Mouse (Mus musculus) forebrain, embryonic 14.5 days (tissue): ENCODE results near the gene Zfp961. TPM values are rescaled to one million over a fixed set of nuclear protein-coding genes. Genes with fewer than 3 reads are reported as not detected.

ENCODE experiments used
- ATAC-seq: fragments of 200-750 bp; cut with Nextera tagmentation; 2 replicates; pipeline ENCODE4 v1.8.0; 2017; ENCODE audit warnings: mild to moderate bottlenecking, moderate library complexity
- DNase-seq: peaks from one replicate; pipeline ENCODE4 v3.0.0-alpha.2; 2015; ENCODE audit warnings: low spot score
- H3K27ac ChIP-seq: fragments of 300-500 bp; sonication (generic); 2 replicates; pipeline ENCODE4 v1.5.1; 2014; ENCODE audit warnings: low read depth, mild to moderate bottlenecking, control low read depth, low read length, moderate library complexity
- H3K27me3 ChIP-seq: fragments of 300-500 bp; sonication (generic); replicated peaks from 2 replicates; pipeline ENCODE4 v1.6.1; 2014; ENCODE audit warnings: low read length, control low read depth, mixed read lengths; ENCODE audit not compliant: control insufficient read depth, insufficient read depth
- H3K36me3 ChIP-seq: fragments of 300-500 bp; sonication (generic); 2 replicates; pipeline ENCODE4 v1.6.1; 2014; ENCODE audit warnings: low read length, control low read depth; ENCODE audit not compliant: control insufficient read depth, insufficient read depth
- H3K4me1 ChIP-seq: fragments of 300-500 bp; sonication (generic); 2 replicates; pipeline ENCODE4 v1.6.1; 2014; ENCODE audit warnings: antibody characterized with exemption, low read length, control low read depth; ENCODE audit not compliant: control insufficient read depth, insufficient read depth
- H3K4me2 ChIP-seq: fragments of 300-500 bp; sonication (generic); 2 replicates; pipeline ENCODE4 v1.6.1; 2014; ENCODE audit warnings: mild to moderate bottlenecking, control low read depth, low read length
- H3K4me3 ChIP-seq: fragments of 300-500 bp; sonication (generic); 2 replicates; pipeline ENCODE4 v1.5.1; 2014; ENCODE audit warnings: low read depth, low read length, control low read depth
- H3K9ac ChIP-seq: fragments of 300-500 bp; sonication (generic); 2 replicates; pipeline ENCODE4 v1.6.1; 2014; ENCODE audit warnings: mild to moderate bottlenecking, low read length, control low read depth, moderate library complexity
- H3K9me3 ChIP-seq: fragments of 300-500 bp; sonication (generic); replicated peaks from 2 replicates; pipeline ENCODE4 v1.6.1; 2016; ENCODE audit warnings: low read length, control low read depth, mixed read lengths; ENCODE audit not compliant: control insufficient read depth
- WGBS: fragments of 180-500 bp; shearing (Covaris S2); extraction: QIAGEN DNeasy Blood & Tissue Kit; methylation state at CpG from one replicate; pipeline ENCODE4 v1.1.7; 2014; 5-methylcytosine and 5-hydroxymethylcytosine counted together
- polyA plus RNA-seq: library from polyadenylated mRNA; unstranded; fragments of >200 nt; fragmentation: Nextera tagmentation; extraction: Ambion mirVana; gene quantifications from 2 replicates; pipeline ENCODE4 v1.2.1, GENCODE M21; 2014

Gene Zfp961
- polyA plus RNA-seq, 1 experiment from 2014 or later: 27.8 TPM

GRCm38 (mm10) chr8:71968636-71969035 lies 17.8 kb downstream of the Zfp961 start:
- H3K36me3 ChIP-seq: peaks cover 44% of the 10 kb centered on the region
- WGBS: 86% methylated on average over 6 of the region's 6 CpGs

DNA sequence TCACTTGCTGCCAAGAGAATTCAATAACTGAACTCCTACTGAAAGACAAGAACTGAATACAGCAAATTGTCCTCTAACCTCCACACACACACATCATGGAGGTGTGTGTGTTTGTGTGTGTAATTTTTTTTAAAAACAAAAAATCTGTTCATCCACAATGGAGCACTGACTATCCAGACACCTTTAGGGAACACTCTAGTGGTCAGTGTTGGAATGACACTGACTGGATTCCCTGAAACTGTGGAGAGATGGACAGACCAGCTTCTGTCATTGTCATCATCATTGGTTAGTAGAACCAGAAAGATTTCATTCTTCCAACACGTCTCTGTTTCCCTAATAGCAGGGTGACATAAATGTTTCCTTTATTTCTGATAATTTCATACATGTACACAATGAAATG lies 21.1 kb downstream of the Zfp961 start:
- 84% methylated on average over 1 of the region's 1 CpGs for WGBS
- H3K4me1 ChIP-seq: no peaks in the 10 kb centered on the region
- H3K4me2 ChIP-seq: no peak overlapping the region
- DNase-seq: peak; percentile 52
- no peak overlapping the region for H3K4me3 ChIP-seq
- peaks cover 28% of the 10 kb centered on the region for H3K36me3 ChIP-seq
- H3K27me3 ChIP-seq: no peaks in the 10 kb centered on the region
- ATAC-seq: no peak
- no peak overlapping the region for H3K27ac ChIP-seq
- peaks cover 6% of the 10 kb centered on the region; the same call in 1 of the 2 replicates for H3K9me3 ChIP-seq
- H3K9ac ChIP-seq: no peak overlapping the region

More at GRCm38 (mm10) chr8:71968636-71969035, 17.8 kb downstream of the Zfp961 start:
- H3K9ac ChIP-seq: no peak overlapping the region
- no peak overlapping the region for H3K4me2 ChIP-seq
- no peaks in the 10 kb centered on the region for H3K4me1 ChIP-seq
- no peak for ATAC-seq
- DNase-seq: no peak
- no peaks in the 10 kb centered on the region for H3K27me3 ChIP-seq
- peaks cover 12% of the 10 kb centered on the region for H3K9me3 ChIP-seq
- H3K4me3 ChIP-seq: no peak overlapping the region
- H3K27ac ChIP-seq: no peak overlapping the region

GRCm38 (mm10) chr8:71974211-71974610 lies 23.4 kb downstream of the Zfp961 start:
- Histone ChIP-seq H3K4me1 (no peaks in the 10 kb centered on the region), H3K27me3 (no peaks in the 10 kb centered on the region), H3K4me3 (no peak overlapping the region), H3K27ac (no peak overlapping the region), H3K9me3 (no peaks in the 10 kb centered on the region), H3K4me2 (no peak overlapping the region), H3K36me3 (peaks cover 6% of the 10 kb centered on the region), H3K9ac (no peak overlapping the region)
- DNase-seq (no peak), ATAC-seq (no peak)
- WGBS: 78% methylated on average over 3 of the region's 3 CpGs

GRCm38 (mm10) chr8:71981032-71981431 lies 30.2 kb downstream of the Zfp961 start:
- DNase-seq (no peak), ATAC-seq (no peak)
- Histone ChIP-seq H3K9ac (no peak overlapping the region), H3K27ac (no peak overlapping the region), H3K4me3 (no peak overlapping the region), H3K27me3 (no peaks in the 10 kb centered on the region), H3K4me1 (no peaks in the 10 kb centered on the region), H3K36me3 (no peaks in the 10 kb centered on the region), H3K4me2 (no peak overlapping the region), H3K9me3 (no peaks in the 10 kb centered on the region)
- 81% methylated on average over 2 of the region's 2 CpGs for WGBS

- no peak for DNase-seq
- Histone ChIP-seq H3K4me3 (no peak overlapping the region), H3K36me3 (no peaks in the 10 kb centered on the region), H3K27ac (no peak overlapping the region), H3K9me3 (no peaks in the 10 kb centered on the region), H3K9ac (no peak overlapping the region), H3K4me2 (no peak overlapping the region), H3K4me1 (no peaks in the 10 kb centered on the region), H3K27me3 (no peaks in the 10 kb centered on the region)
- WGBS: 86% methylated on average over 4 of the region's 4 CpGs
- ATAC-seq: no peak
Observed at GRCm38 (mm10) chr8:71981456-71981855, 30.6 kb downstream of the Zfp961 start.

DNA sequence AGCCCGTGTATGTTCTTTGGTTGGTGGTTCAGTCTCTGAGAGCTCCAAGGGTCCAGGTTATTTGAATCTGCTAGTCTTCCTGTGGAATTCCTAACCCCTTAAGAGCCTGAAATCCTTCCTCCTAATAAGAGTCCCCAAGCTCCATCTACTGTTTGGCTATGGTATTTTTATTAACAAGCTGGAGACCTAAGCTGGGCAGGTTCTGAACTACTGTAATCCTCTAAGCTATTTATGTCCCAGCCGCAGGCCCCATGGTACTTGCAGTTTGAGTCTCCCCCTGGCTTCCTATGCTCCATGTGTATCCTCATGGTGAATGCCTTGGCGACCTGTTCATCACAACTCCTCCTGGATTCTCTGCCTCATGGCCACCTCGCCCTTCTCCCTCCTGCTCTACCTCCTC lies 33.8 kb downstream of the Zfp961 start:
- ATAC-seq (no peak), DNase-seq (peak; percentile 53)
- Histone ChIP-seq H3K9ac (no peak overlapping the region), H3K4me3 (no peak overlapping the region), H3K9me3 (no peaks in the 10 kb centered on the region), H3K4me1 (no peaks in the 10 kb centered on the region), H3K27me3 (no peaks in the 10 kb centered on the region), H3K36me3 (no peaks in the 10 kb centered on the region), H3K27ac (no peak overlapping the region), H3K4me2 (no peak overlapping the region)
- 56% methylated on average over 4 of the region's 4 CpGs for WGBS

- 16% methylated on average over 24 of the region's 24 CpGs for WGBS
- Histone ChIP-seq H3K9ac (peak overlapping the region; percentile 60), H3K9me3 (no peaks in the 10 kb centered on the region), H3K4me1 (no peaks in the 10 kb centered on the region), H3K27ac (no peak overlapping the region), H3K4me3 (peak overlapping the region; percentile 32), H3K4me2 (peak overlapping the region; percentile 55), H3K27me3 (no peaks in the 10 kb centered on the region), H3K36me3 (no peaks in the 10 kb centered on the region)
- DNase-seq: peak; percentile 78
- peak; percentile 85 for ATAC-seq
Observed at GRCm38 (mm10) chr8:71988110-71988866, 37.5 kb downstream of the Zfp961 start.

- Histone ChIP-seq H3K9ac (peak overlapping the region; percentile 60), H3K9me3 (no peaks in the 10 kb centered on the region), H3K27ac (no peak overlapping the region), H3K27me3 (no peaks in the 10 kb centered on the region), H3K36me3 (no peaks in the 10 kb centered on the region), H3K4me2 (peak overlapping the region; percentile 55), H3K4me1 (no peaks in the 10 kb centered on the region), H3K4me3 (peak overlapping the region; percentile 32)
- ATAC-seq (peak; percentile 11; the same call in 1 of the 2 replicates), DNase-seq (no peak)
- 62% methylated on average over 13 of the region's 13 CpGs for WGBS
Observed at GRCm38 (mm10) chr8:71988867-71989599, 38.2 kb downstream of the Zfp961 start.

GRCm38 (mm10) chr8:71999434-71999833 lies 48.6 kb downstream of the Zfp961 start:
- H3K36me3 ChIP-seq: no peaks in the 10 kb centered on the region
- ATAC-seq (no peak), DNase-seq (no peak)
- no peak overlapping the region for H3K4me3 ChIP-seq
- no peaks in the 10 kb centered on the region for H3K4me1 ChIP-seq
- no peaks in the 10 kb centered on the region for H3K27me3 ChIP-seq
- 88% methylated on average over 1 of the region's 1 CpGs for WGBS
- no peaks in the 10 kb centered on the region for H3K9me3 ChIP-seq
- no peak overlapping the region for H3K27ac ChIP-seq
- H3K9ac ChIP-seq: no peak overlapping the region
- no peak overlapping the region for H3K4me2 ChIP-seq
